Comparison of ENCODE assay signal across 15 mouse cellular contexts in the genomic region with DNA sequence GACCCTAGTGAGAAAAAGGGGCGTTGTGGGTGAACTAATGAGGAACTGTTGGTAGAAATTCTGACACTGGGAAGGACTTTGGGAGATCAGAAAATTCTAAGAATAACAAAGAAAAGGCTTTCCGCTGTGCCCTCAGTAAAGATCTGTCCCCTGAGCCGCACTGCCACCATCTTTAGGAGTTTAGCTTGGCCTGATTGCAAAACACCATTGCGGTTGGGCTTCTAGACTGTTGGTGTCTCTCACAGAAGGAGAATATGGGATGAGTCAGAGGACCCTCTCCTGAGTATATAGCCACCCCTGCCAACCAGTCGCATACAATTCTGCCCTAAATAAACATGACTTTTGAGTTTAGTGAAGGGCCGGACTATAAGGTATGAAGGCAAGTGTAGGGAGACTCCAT.
"Had no signal": no experiment of that assay in that cellular context is flagged by ENCODE, and none has a peak within 500 bp of the region (broad histone marks: within the 10 kb centered on the region; RNA-seq: fewer than 3 reads in every experiment).

No protein-coding gene starts in this region.

- ATAC-seq: liver, embryonic 12.5 days; midbrain, embryonic 15.5 days had no signal

- H3K4me3 ChIP-seq: liver, embryonic 12.5 days; megakaryocyte, embryonic 14.5 days; midbrain, embryonic 12.5 days; midbrain, embryonic 15.5 days; stomach, embryonic 15.5 days had no signal

- H3K27ac ChIP-seq: liver, embryonic 12.5 days; liver, embryonic 14.5 days; midbrain, embryonic 12.5 days; midbrain, embryonic 15.5 days; stomach, embryonic 15.5 days; stomach, postnatal 0 days had no signal

- H3K4me1 ChIP-seq: liver, embryonic 12.5 days; midbrain, embryonic 12.5 days; midbrain, embryonic 15.5 days; stomach, embryonic 15.5 days had no signal

- H3K9me3 ChIP-seq: liver, embryonic 12.5 days; megakaryocyte, embryonic 14.5 days; midbrain, embryonic 12.5 days; midbrain, embryonic 15.5 days; stomach, embryonic 15.5 days had no signal

- DNase-seq: lung, adult 18-20 months; lung, embryonic 14.5 days; lung, postnatal 10 days; lung, postnatal 4 days; right cerebral cortex, postnatal 14 days; thymus, adult 2 months; thymus, postnatal 25 days; thymus, postnatal 4 days had no signal

- H3K27me3 ChIP-seq: liver, embryonic 12.5 days; megakaryocyte, embryonic 14.5 days; midbrain, embryonic 12.5 days; midbrain, embryonic 15.5 days; stomach, embryonic 15.5 days had no signal

- H3K9ac ChIP-seq: liver, embryonic 12.5 days; liver, embryonic 14.5 days; lung, embryonic 14.5 days; midbrain, embryonic 12.5 days; midbrain, embryonic 15.5 days; stomach, embryonic 15.5 days had no signal

- H3K4me2 ChIP-seq: liver, embryonic 12.5 days; lung, embryonic 14.5 days; midbrain, embryonic 12.5 days; midbrain, embryonic 15.5 days; stomach, embryonic 15.5 days had no signal

- H3K36me3 ChIP-seq: liver, embryonic 12.5 days; midbrain, embryonic 12.5 days; midbrain, embryonic 15.5 days; stomach, embryonic 15.5 days had no signal
